Mouse (Mus musculus) stomach, embryonic 14.5 days (tissue): ENCODE results near the gene Chit1. TPM values are rescaled to one million over a fixed set of nuclear protein-coding genes. Genes with fewer than 3 reads are reported as not detected.

ENCODE experiments used
- ATAC-seq: fragments of 200-750 bp; cut with Nextera tagmentation; 2 replicates; pipeline ENCODE4 v1.8.0; 2017; ENCODE audit warnings: low read depth, moderate TSS enrichment; ENCODE audit not compliant: insufficient number of reproducible peaks, insufficient read depth, low FRiP score
- H3K27ac ChIP-seq: fragments of 300-500 bp; sonication (generic); 2 replicates; pipeline ENCODE4 v1.5.1; 2014; ENCODE audit warnings: mild to moderate bottlenecking, low read length, moderate library complexity, mixed read lengths
- H3K27me3 ChIP-seq: fragments of 300-500 bp; sonication (generic); 2 replicates; pipeline ENCODE4 v1.6.1; 2014; ENCODE audit warnings: low read length, control low read depth, mixed read lengths; ENCODE audit not compliant: control insufficient read depth, insufficient read depth
- H3K36me3 ChIP-seq: fragments of 300-500 bp; sonication (generic); 2 replicates; pipeline ENCODE4 v1.6.1; 2014; ENCODE audit warnings: mild to moderate bottlenecking, control low read depth, low read length, moderate library complexity, mixed read lengths; ENCODE audit not compliant: control insufficient read depth, insufficient read depth
- H3K4me1 ChIP-seq: fragments of 300-500 bp; sonication (generic); 2 replicates; pipeline ENCODE4 v1.6.1; 2014; ENCODE audit warnings: low read length, control low read depth, mixed read lengths; ENCODE audit not compliant: control insufficient read depth, insufficient read depth
- H3K4me2 ChIP-seq: fragments of 300-500 bp; sonication (generic); replicated peaks from 2 replicates; pipeline ENCODE4 v1.6.1; 2014; ENCODE audit warnings: low read depth, low read length, control low read depth
- H3K4me3 ChIP-seq: fragments of 300-500 bp; sonication (generic); 2 replicates; pipeline ENCODE4 v1.5.1; 2014; ENCODE audit warnings: low read depth, low read length, control low read depth
- H3K9ac ChIP-seq: fragments of 300-500 bp; sonication (generic); replicated peaks from 2 replicates; pipeline ENCODE4 v1.6.1; 2014; ENCODE audit warnings: low read depth, mild to moderate bottlenecking, control low read depth, low read length, moderate library complexity, mixed read lengths
- H3K9me3 ChIP-seq: fragments of 300-500 bp; sonication (generic); 2 replicates; pipeline ENCODE4 v1.6.1; 2016; ENCODE audit warnings: low read depth, low read length, control low read depth; ENCODE audit not compliant: control insufficient read depth
- WGBS: fragments of 180-500 bp; shearing (Covaris S2); extraction: QIAGEN DNeasy Blood & Tissue Kit; methylation state at CpG from one replicate; pipeline ENCODE4 v1.1.7; 2014; 5-methylcytosine and 5-hydroxymethylcytosine counted together
- polyA plus RNA-seq: library from polyadenylated mRNA; unstranded; fragments of >200 nt; fragmentation: Nextera tagmentation; extraction: Ambion mirVana; gene quantifications from 2 replicates; pipeline ENCODE4 v1.2.1, GENCODE M21; 2014

The Chit1 gene
- polyA plus RNA-seq, 1 experiment from 2014 or later: not detected

DNA sequence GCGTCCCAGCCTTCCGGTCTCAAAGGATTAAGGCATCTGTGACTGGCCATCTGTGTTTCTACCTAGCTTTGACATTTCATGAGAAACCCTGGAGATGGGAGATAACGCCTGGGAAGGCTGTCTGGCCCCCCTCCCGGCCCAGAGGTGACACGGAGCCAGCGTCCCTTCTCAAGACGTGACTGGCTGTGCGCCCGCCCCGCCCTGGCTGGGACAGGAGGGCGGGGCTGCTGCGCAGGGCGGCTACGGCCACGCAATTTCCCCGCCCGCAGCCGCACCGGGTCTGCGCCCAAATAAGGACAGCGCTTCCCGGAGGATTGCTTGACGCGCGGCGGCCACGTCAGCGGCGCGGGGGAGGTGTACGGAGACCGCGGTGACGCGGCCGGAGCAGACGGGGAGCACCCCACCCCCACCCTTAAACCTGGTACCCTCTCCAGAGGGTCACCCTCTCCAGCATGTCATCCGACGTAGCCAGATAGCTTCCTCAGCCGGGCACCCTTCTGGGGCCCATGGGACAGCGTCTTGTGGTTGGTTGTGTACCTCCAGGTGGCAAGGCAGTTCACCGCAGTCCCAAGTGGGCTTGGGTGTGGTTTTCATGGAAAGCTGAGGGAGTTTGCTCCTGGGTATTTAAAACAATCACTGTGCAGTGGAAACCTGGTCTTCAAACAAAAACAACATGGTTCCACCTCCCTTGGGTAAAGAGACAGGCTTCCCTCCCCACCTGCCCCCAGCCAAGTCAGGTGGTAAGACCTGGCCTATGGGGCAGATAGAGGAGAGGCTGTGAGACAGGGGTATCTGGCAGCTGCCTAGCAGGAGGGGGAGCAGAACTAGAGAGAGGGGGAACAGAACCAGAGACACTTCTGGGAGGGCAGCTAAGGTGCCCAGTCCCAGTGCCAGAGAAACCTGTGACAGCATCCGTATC is 17.9 kb upstream of the Chit1 start:
- 2% methylated on average over 43 of the region's 43 CpGs for WGBS

DNA sequence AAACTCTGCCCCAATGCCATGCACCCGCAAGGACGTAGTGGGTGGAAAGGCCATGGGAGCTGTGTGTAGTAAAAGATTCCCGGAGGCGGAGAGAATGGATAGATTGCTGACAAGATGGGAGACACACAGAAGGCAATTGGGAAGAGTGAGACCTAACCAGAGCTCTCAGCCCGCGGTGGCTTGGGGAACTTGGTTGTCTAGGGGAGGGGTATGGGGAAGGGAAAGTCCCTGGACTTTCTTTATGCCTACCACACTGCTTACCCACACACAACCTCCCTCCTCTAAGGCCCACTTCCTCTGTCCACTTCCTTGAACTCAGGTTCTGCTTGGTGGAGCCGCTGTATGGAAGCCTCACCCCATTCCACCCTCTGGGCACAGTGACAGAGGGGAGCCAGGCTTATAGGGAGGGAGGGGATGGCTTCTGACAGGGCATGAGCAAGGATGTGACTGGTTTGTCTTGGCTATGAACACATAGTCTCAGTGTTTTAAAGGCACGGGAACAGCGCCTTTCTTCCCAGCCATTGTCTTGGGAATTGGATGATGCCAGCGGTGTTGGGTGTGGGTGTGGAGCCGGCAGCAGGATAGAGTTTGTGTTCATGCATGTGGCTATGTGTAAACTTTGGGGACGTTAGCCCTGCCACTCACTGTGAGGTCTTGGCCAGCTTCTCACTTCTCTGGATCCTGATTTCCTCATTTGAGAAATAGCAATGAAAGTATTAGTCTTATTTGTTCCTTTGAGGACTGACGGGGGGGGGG is 17.1 kb upstream of the Chit1 start:
- Histone ChIP-seq H3K9ac (peak overlapping the region; percentile 43; the same call in 1 of the 2 replicates), H3K27me3 (no peaks in the 10 kb centered on the region), H3K36me3 (no peaks in the 10 kb centered on the region), H3K9me3 (no peaks in the 10 kb centered on the region), H3K4me1 (peaks cover 60% of the 10 kb centered on the region), H3K4me2 (peak overlapping the region; percentile 76; the same call in 1 of the 2 replicates), H3K27ac (peak overlapping the region; percentile 88), H3K4me3 (no peak overlapping the region)
- WGBS: 57% methylated on average over 13 of the region's 13 CpGs
- no peak for ATAC-seq

More for the DNA sequence above, 17.9 kb upstream of the Chit1 start:
- Histone ChIP-seq H3K9ac (peak overlapping the region; percentile 43), H3K4me3 (peak overlapping the region; percentile 32), H3K4me1 (peaks cover 52% of the 10 kb centered on the region), H3K9me3 (no peaks in the 10 kb centered on the region), H3K27ac (peak overlapping the region; percentile 88), H3K36me3 (no peaks in the 10 kb centered on the region), H3K4me2 (peak overlapping the region; percentile 76), H3K27me3 (no peaks in the 10 kb centered on the region)
- ATAC-seq: peak; percentile 94

DNA sequence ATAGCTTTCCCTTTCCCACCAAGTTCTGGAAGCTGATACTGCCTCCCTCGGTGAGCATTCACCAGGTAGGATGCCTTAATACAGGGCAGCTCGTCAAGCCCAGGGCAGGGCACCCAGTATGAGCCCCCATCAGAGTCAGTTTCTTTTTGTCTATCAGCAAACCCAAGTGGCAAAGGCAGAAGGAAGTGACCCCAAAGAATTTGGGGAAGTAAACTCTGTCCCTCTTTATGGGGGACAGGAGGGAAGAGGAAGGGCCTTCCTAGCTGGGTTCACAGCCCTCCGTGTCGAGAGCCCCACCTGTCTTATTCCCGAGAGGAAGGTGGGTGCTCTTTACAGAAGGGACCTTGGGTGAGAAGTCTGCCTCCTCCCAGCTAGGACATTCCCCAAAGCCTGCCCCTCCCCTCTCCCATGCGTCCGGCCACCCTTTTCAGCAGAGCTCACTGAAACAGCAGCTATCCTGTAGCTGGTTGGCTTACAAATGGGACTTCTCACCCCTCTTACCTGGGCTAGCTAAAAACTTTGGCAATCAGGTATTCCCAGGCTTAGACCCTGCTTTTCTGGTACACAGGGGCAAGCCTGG is 15.9 kb upstream of the Chit1 start:
- Histone ChIP-seq H3K27me3 (no peaks in the 10 kb centered on the region), H3K36me3 (no peaks in the 10 kb centered on the region), H3K4me3 (no peak overlapping the region), H3K27ac (peak overlapping the region; percentile 84; the same call in 1 of the 2 replicates), H3K4me1 (peaks cover 67% of the 10 kb centered on the region), H3K9me3 (no peaks in the 10 kb centered on the region), H3K4me2 (no peak overlapping the region), H3K9ac (no peak overlapping the region)
- ATAC-seq: no peak
- WGBS: 57% methylated on average over 7 of the region's 7 CpGs

DNA sequence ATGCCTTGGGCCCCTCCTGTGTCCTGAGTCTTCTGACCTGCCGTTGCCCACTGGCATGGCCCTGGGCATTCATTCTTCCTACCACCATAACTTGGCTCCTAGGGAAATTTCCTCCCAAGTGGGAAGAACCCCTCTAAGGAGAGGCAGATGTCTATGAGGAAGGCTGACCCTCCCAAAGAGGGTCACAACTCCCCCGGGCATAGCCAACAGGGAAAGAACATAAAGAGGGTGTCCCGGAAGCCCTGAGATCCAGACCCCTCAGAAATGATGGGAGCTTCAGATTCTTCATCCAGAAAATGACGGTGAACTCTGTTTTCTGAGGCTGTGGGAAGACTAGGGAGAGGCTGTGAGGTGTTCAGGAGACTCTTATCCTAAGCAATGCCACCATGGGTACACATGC is 15.3 kb upstream of the Chit1 start:
- Histone ChIP-seq H3K9ac (no peak overlapping the region), H3K4me3 (no peak overlapping the region), H3K9me3 (no peaks in the 10 kb centered on the region), H3K27ac (peak overlapping the region; percentile 84), H3K4me2 (no peak overlapping the region), H3K27me3 (no peaks in the 10 kb centered on the region), H3K4me1 (peaks cover 70% of the 10 kb centered on the region), H3K36me3 (no peaks in the 10 kb centered on the region)
- 75% methylated on average over 4 of the region's 4 CpGs for WGBS
- no peak for ATAC-seq

DNA sequence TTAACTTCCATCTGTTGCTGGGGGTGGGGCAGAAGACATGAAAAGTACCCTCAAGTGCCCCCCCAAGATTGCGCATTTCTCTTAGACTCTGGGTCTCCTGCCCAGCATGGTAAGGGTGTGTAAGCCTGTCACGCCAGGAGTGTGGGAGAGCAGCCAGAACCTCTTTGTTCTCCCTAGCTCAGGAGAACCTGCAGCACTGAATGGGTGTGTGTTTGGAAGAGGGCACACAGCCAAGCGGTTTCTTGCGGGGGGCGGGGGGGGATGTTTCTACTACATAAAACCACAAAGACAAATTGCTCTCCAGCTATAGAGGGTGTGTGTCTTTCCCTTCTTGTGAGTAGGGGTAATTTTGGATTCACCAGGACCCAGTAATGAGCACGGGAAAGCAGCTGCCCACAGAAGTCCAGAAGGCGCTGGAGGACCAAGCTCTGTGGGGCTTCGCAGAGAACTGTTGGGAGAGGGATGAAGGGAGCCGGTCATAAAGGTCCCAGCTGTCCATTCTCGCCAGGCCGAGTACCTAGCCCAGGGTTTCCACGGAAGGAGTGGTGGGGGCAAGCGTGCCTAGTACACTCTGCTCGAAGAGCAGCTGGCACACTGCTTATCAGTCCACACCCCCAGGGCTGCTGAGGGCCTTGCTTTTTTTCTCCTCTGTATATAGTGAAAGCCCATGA is 14.6 kb upstream of the Chit1 start:
- ATAC-seq: no peak
- H3K27ac ChIP-seq: peak overlapping the region; percentile 84

DNA sequence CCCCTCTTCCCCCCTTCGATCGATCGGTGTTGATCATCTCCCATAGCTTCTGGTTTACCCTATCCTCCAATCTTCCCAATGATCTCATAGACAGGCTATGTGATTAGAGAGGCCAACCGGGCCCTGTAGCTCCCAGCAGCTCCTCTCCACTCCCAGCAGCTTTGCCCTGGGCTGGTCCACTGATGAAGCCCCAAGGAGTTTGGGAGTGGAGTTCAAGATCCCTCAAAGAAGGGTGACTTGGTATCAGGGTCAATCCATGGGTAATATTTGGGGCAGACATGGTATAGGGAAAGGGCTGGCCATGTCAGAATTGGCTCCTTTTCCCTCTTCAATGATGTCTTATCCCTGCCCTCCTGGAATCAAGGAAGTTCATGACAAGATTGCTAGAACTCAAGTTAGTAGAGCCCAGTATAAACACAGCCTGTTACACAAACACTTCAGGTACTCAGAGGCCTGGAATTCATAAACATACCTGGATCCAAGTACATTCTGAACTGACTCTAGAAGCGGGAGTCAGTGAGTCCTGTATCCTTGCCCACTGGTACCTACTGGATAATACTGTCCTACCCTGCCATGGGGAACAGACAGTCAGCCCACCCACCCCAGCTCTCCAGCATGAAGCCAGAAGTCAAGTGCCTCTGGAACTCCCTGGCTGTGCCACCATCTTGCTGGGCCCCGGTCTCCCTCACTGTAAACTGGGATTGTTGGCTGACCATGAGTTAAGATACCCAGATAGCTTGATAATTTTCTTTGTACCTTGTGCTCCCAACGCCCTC is 13.8 kb upstream of the Chit1 start:
- no peaks in the 10 kb centered on the region for H3K9me3 ChIP-seq
- no peaks in the 10 kb centered on the region for H3K27me3 ChIP-seq
- H3K9ac ChIP-seq: no peak overlapping the region
- 78% methylated on average over 7 of the region's 7 CpGs for WGBS
- H3K4me1 ChIP-seq: peaks cover 67% of the 10 kb centered on the region
- H3K4me3 ChIP-seq: no peak overlapping the region
- peak overlapping the region; percentile 91; the same call in 1 of the 2 replicates for H3K27ac ChIP-seq
- no peak overlapping the region for H3K4me2 ChIP-seq
- no peak for ATAC-seq
- no peaks in the 10 kb centered on the region for H3K36me3 ChIP-seq

More for the DNA sequence above, 14.6 kb upstream of the Chit1 start:
- 45% methylated on average over 14 of the region's 14 CpGs for WGBS
- no peaks in the 10 kb centered on the region for H3K9me3 ChIP-seq
- no peaks in the 10 kb centered on the region for H3K36me3 ChIP-seq
- H3K4me3 ChIP-seq: no peak overlapping the region
- H3K9ac ChIP-seq: no peak overlapping the region
- H3K4me1 ChIP-seq: peaks cover 70% of the 10 kb centered on the region
- H3K4me2 ChIP-seq: no peak overlapping the region
- no peaks in the 10 kb centered on the region for H3K27me3 ChIP-seq

DNA sequence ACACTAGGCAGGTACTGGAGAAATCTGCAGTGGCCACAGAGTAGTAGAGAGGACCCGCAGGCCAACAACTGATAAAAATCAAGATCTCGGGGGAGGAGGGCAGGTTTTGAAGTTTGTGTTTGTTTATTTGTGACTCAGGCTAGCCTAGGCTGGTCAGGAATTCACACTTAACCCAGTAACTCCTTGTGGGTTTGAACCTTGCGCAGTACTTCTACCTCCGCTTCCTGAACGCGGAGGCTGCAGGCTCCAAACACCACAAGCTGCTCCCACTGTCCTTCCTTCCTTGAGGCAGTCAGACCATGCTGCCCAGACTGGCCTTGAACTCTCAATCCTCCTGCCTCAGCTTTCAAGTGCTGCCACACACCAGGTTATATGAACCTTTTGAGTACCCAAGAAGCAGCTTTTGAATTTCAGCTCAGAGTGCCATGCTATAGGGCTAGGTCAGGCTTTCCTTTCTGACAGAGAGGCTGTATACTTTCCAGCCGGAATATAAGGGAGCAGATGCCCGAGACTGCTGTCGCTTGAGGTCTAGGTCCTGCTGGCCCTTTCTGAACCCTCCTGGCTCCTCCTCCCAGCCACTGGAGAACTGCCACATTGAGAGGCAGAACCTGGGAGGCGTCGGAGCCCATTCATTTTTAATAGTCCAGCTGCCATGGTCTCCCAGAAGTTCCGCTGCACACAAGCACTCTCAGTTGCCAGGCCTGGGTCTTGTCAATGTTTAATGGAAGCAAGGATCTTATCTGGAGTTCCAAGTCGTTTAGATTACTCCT is 12.9 kb upstream of the Chit1 start:
- no peak for ATAC-seq
- H3K36me3 ChIP-seq: no peaks in the 10 kb centered on the region
- H3K9me3 ChIP-seq: no peaks in the 10 kb centered on the region
- H3K4me2 ChIP-seq: peak overlapping the region; percentile 58
- H3K4me3 ChIP-seq: no peak overlapping the region
- H3K27me3 ChIP-seq: no peaks in the 10 kb centered on the region
- 43% methylated on average over 13 of the region's 13 CpGs for WGBS
- peaks cover 62% of the 10 kb centered on the region for H3K4me1 ChIP-seq
- H3K9ac ChIP-seq: no peak overlapping the region
- H3K27ac ChIP-seq: peak overlapping the region; percentile 91
